Mouse (Mus musculus): ENCODE measurements around the gene Skp1a. TPM values are rescaled to one million over a fixed set of nuclear protein-coding genes. Genes with fewer than 3 reads are reported as not detected.
A peak's percentile ranks its signal among the peaks of the same experiment; 100 is the strongest.

Gene Skp1a
- total RNA-seq, 1 experiment: 317 TPM

DNA sequence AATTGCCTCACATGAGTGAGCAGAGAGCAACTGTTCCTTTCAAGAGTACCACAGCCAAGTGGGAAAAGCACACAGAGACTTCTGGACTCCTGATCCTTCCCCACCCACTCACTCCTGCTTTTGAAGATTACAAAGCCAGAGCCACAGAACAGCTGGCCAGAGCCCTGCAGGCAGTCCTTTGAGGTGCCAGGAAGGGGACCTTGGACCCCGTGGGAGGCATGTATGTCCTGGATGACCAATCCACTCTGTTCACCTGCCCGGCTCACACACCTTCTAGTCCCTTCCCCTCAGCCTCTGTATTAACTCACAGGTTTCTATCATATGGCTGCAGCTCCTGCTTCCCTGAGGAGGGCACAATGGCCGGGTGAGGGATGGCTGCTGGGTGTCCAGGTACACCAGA lies 25.6 kb downstream of the Skp1a start:
- no peak overlapping the region for H3K4me3 ChIP-seq (ENCODE audit: insufficient read depth in 1 of 2, low read depth in 1 of 2, low read length in 2 of 2, poor library complexity in 1 of 2, severe bottlenecking in 1 of 2)
- in situ Hi-C loops (cut with MboI; ENCODE audit: low sequenced_read_pairs in 2 of 2, unreplicated experiment in 2 of 2): loop anchor here in 1 of 2 experiments (10.0 kb wide), 1 partner anchor 87 kb away; no protein-coding TSS in a partner anchor
- peaks cover 0 to 7% of the 10 kb centered on the region in 2 experiments; a peak in 1 of 4 replicates for H3K4me1 ChIP-seq (ENCODE audit: control insufficient read depth in 2 of 2, insufficient read depth in 2 of 2, low read length in 2 of 2, poor library complexity in 1 of 2)
- H3K9me3 ChIP-seq (ENCODE audit: control insufficient read depth, insufficient read depth, low read depth, low read length): no peaks in the 10 kb centered on the region
- H3K36me3 ChIP-seq (ENCODE audit: control insufficient read depth, insufficient read depth, low read length, poor library complexity, severe bottlenecking): peaks cover 46% of the 10 kb centered on the region; the same call in 1 of the 2 replicates
- no peak overlapping the region for H3K27ac ChIP-seq (ENCODE audit: insufficient read depth, low read depth, low read length, poor library complexity, severe bottlenecking)
- DNase-seq (ENCODE audit: low read depth, low spot score): no peak
- no peak overlapping the region for H3K9ac ChIP-seq (ENCODE audit: insufficient read depth, low read depth, low read length, poor library complexity, severe bottlenecking)
- TF ChIP-seq MAFK (IDR thresholded peaks at IDR 0.05; ENCODE audit: insufficient read depth, low read depth, low read length): no peak
- TF ChIP-seq ZC3H11A (IDR thresholded peaks at IDR 0.05; ENCODE audit: borderline replicate concordance, low read depth, low read length): no peak
- no peak for TF ChIP-seq ZNF384 (IDR thresholded peaks at IDR 0.05; ENCODE audit: low read depth, low read length)
- TF ChIP-seq HCFC1 (IDR thresholded peaks at IDR 0.05; ENCODE audit: borderline replicate concordance, insufficient read depth, low read length): no peak
- no peak for TF ChIP-seq CHD2 (IDR thresholded peaks at IDR 0.05; ENCODE audit: low read depth, low read length)

DNA sequence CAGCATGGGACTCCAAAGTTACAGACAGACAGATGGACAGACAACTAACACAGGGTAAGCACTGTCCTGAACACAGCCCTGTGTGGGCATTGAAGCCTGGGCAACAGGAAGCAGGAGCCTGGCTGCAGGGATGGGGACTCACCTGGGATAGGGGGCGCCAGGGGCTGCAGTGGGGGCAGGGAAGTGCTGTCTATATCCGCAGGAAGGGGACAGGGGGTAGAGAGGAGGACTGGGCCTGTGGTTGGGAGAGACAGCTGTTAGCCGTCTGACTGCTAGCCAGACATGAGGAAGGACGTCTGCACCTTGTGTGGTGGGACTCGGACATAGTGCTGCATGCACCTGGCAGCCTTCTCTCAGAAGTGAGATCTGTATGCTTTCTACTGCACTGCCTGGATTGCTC lies 26.9 kb downstream of the Skp1a start:
- in situ Hi-C loops (cut with MboI; ENCODE audit: low sequenced_read_pairs in 2 of 2, unreplicated experiment in 2 of 2): loop anchor here in 1 of 2 experiments (10.0 kb wide), 1 partner anchor 86 kb away; no protein-coding TSS in a partner anchor
- Histone ChIP-seq H3K36me3 (ENCODE audit: control insufficient read depth, insufficient read depth, low read length, poor library complexity, severe bottlenecking) (peaks cover 41% of the 10 kb centered on the region; the same call in 1 of the 2 replicates), H3K4me3 (ENCODE audit: insufficient read depth in 1 of 2, low read depth in 1 of 2, low read length in 2 of 2, poor library complexity in 1 of 2, severe bottlenecking in 1 of 2) (no peak overlapping the region), H3K4me1 (ENCODE audit: control insufficient read depth in 2 of 2, insufficient read depth in 2 of 2, low read length in 2 of 2, poor library complexity in 1 of 2) (peaks cover 0 to 9% of the 10 kb centered on the region in 2 experiments; a peak in 1 of 4 replicates), H3K9ac (ENCODE audit: insufficient read depth, low read depth, low read length, poor library complexity, severe bottlenecking) (no peak overlapping the region), H3K27ac (ENCODE audit: insufficient read depth, low read depth, low read length, poor library complexity, severe bottlenecking) (no peak overlapping the region), H3K9me3 (ENCODE audit: control insufficient read depth, insufficient read depth, low read depth, low read length) (no peaks in the 10 kb centered on the region)
- no peak for DNase-seq (ENCODE audit: low read depth, low spot score)
- no peak for TF ChIP-seq ZNF384 (IDR thresholded peaks at IDR 0.05; ENCODE audit: low read depth, low read length)
- no peak for TF ChIP-seq CHD2 (IDR thresholded peaks at IDR 0.05; ENCODE audit: low read depth, low read length)
- TF ChIP-seq MAFK (IDR thresholded peaks at IDR 0.05; ENCODE audit: insufficient read depth, low read depth, low read length): no peak
- no peak for TF ChIP-seq HCFC1 (IDR thresholded peaks at IDR 0.05; ENCODE audit: borderline replicate concordance, insufficient read depth, low read length)
- no peak for TF ChIP-seq ZC3H11A (IDR thresholded peaks at IDR 0.05; ENCODE audit: borderline replicate concordance, low read depth, low read length)

DNA sequence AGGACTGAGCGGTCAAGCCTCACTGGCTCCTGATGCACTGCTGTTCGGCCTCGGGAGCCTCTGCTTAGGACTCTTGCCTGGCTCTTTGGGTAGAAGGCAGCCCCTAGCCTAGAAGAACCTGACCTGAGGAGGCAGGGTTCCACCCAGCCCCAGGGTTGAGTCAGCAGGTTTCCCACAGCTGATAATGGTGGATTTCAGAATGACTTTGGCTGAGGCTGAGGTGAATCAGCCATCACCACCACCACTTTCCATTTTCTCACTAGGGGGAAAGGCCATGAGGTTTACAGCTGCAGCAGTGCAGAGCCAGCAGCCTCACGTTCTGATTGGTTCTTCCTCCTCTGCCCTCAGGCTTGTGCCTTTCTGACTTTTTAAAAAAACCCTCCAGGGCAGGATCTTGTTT lies 29.1 kb downstream of the Skp1a start:
- peaks cover 37% of the 10 kb centered on the region; the same call in 1 of the 2 replicates for H3K36me3 ChIP-seq (ENCODE audit: control insufficient read depth, insufficient read depth, low read length, poor library complexity, severe bottlenecking)
- no peak overlapping the region for H3K9ac ChIP-seq (ENCODE audit: insufficient read depth, low read depth, low read length, poor library complexity, severe bottlenecking)
- no peak for DNase-seq (ENCODE audit: low read depth, low spot score)
- no peak overlapping the region for H3K4me3 ChIP-seq (ENCODE audit: insufficient read depth in 1 of 2, low read depth in 1 of 2, low read length in 2 of 2, poor library complexity in 1 of 2, severe bottlenecking in 1 of 2)
- H3K27ac ChIP-seq (ENCODE audit: insufficient read depth, low read depth, low read length, poor library complexity, severe bottlenecking): no peak overlapping the region
- peaks cover 0 to 14% of the 10 kb centered on the region in 2 experiments; a peak in 1 of 4 replicates for H3K4me1 ChIP-seq (ENCODE audit: control insufficient read depth in 2 of 2, insufficient read depth in 2 of 2, low read length in 2 of 2, poor library complexity in 1 of 2)
- no peaks in the 10 kb centered on the region for H3K9me3 ChIP-seq (ENCODE audit: control insufficient read depth, insufficient read depth, low read depth, low read length)
- TF ChIP-seq MAFK (IDR thresholded peaks at IDR 0.05; ENCODE audit: insufficient read depth, low read depth, low read length) (no peak; the same call in 1 of the 2 replicates), ZNF384 (IDR thresholded peaks at IDR 0.05; ENCODE audit: low read depth, low read length) (no peak), HCFC1 (IDR thresholded peaks at IDR 0.05; ENCODE audit: borderline replicate concordance, insufficient read depth, low read length) (no peak), CHD2 (IDR thresholded peaks at IDR 0.05; ENCODE audit: low read depth, low read length) (no peak), ZC3H11A (IDR thresholded peaks at IDR 0.05; ENCODE audit: borderline replicate concordance, low read depth, low read length) (no peak)
- in situ Hi-C loops (cut with MboI; ENCODE audit: low sequenced_read_pairs in 2 of 2, unreplicated experiment in 2 of 2): no loop called here

DNA sequence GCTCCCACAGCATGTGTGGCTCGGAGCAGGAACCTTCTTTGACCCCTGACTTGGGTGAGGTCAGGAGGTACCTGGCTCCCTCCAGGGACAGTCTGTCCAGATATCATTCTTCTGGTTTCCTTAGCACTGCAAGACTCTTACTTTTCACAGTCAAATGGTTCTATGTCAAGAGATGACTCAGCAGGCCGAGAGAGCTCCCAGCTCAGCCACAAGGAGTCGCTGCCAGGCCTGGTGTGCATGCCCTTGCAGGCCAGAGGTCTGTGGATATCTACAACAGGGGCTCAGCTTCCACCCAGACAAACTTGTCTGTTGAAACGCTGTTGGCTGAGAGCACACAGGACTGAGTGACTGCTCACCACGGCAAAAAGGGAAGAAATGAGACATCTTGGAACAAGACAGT lies 30.1 kb downstream of the Skp1a start:
- Histone ChIP-seq H3K9me3 (ENCODE audit: control insufficient read depth, insufficient read depth, low read depth, low read length) (no peaks in the 10 kb centered on the region), H3K9ac (ENCODE audit: insufficient read depth, low read depth, low read length, poor library complexity, severe bottlenecking) (no peak overlapping the region), H3K4me1 (ENCODE audit: control insufficient read depth in 2 of 2, insufficient read depth in 2 of 2, low read length in 2 of 2, poor library complexity in 1 of 2) (peaks cover 0 to 17% of the 10 kb centered on the region in 2 experiments; a peak in 1 of 4 replicates), H3K4me3 (ENCODE audit: insufficient read depth in 1 of 2, low read depth in 1 of 2, low read length in 2 of 2, poor library complexity in 1 of 2, severe bottlenecking in 1 of 2) (no peak overlapping the region), H3K27ac (ENCODE audit: insufficient read depth, low read depth, low read length, poor library complexity, severe bottlenecking) (no peak overlapping the region), H3K36me3 (ENCODE audit: control insufficient read depth, insufficient read depth, low read length, poor library complexity, severe bottlenecking) (peaks cover 32% of the 10 kb centered on the region; the same call in 1 of the 2 replicates)
- peak; percentile 49 for DNase-seq (ENCODE audit: low read depth, low spot score)
- in situ Hi-C loops (cut with MboI; ENCODE audit: low sequenced_read_pairs in 2 of 2, unreplicated experiment in 2 of 2): no loop called here
- TF ChIP-seq MAFK (IDR thresholded peaks at IDR 0.05; ENCODE audit: insufficient read depth, low read depth, low read length) (peak; percentile 96), CHD2 (IDR thresholded peaks at IDR 0.05; ENCODE audit: low read depth, low read length) (no peak)

DNA sequence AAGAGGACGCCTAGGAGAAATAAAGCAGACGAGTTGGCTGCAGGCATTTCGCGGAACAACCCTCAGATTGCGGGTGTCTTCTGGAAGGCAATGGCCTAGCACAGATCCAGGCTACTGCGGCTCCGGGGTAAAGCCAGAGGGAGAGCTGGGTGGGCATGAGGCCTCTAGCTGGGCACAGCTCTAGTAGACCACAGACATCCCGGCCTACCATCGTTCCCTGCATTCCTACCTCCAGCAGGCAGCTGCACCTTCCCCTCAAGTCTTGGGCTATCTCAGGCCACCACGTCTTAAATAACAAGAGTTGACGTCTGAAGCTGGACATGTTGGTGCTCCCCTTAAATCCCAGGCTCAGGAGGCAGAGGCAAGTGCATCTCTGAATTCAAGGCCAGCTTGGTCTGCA lies 30.5 kb downstream of the Skp1a start:
- Histone ChIP-seq H3K9ac (ENCODE audit: insufficient read depth, low read depth, low read length, poor library complexity, severe bottlenecking) (no peak overlapping the region), H3K4me1 (ENCODE audit: control insufficient read depth in 2 of 2, insufficient read depth in 2 of 2, low read length in 2 of 2, poor library complexity in 1 of 2) (peaks cover 0 to 17% of the 10 kb centered on the region in 2 experiments; a peak in 1 of 4 replicates), H3K36me3 (ENCODE audit: control insufficient read depth, insufficient read depth, low read length, poor library complexity, severe bottlenecking) (peaks cover 30% of the 10 kb centered on the region; the same call in 1 of the 2 replicates), H3K4me3 (ENCODE audit: insufficient read depth in 1 of 2, low read depth in 1 of 2, low read length in 2 of 2, poor library complexity in 1 of 2, severe bottlenecking in 1 of 2) (no peak overlapping the region), H3K27ac (ENCODE audit: insufficient read depth, low read depth, low read length, poor library complexity, severe bottlenecking) (no peak overlapping the region), H3K9me3 (ENCODE audit: control insufficient read depth, insufficient read depth, low read depth, low read length) (no peaks in the 10 kb centered on the region)
- in situ Hi-C loops (cut with MboI; ENCODE audit: low sequenced_read_pairs in 2 of 2, unreplicated experiment in 2 of 2): no loop called here
- DNase-seq (ENCODE audit: low read depth, low spot score): no peak
- TF ChIP-seq CHD2 (IDR thresholded peaks at IDR 0.05; ENCODE audit: low read depth, low read length) (no peak), ZNF384 (IDR thresholded peaks at IDR 0.05; ENCODE audit: low read depth, low read length) (no peak), ZC3H11A (IDR thresholded peaks at IDR 0.05; ENCODE audit: borderline replicate concordance, low read depth, low read length) (no peak), MAFK (IDR thresholded peaks at IDR 0.05; ENCODE audit: insufficient read depth, low read depth, low read length) (no peak), HCFC1 (IDR thresholded peaks at IDR 0.05; ENCODE audit: borderline replicate concordance, insufficient read depth, low read length) (no peak)
